Mouse (Mus musculus) MEL (cell line): ENCODE data around the gene Got1.

Experiments
- CTCF ChIP-seq, 3 experiments: IDR thresholded peaks in 2 of 3; conservative IDR thresholded peaks in 1 of 3; 2 replicates each; pipeline ENCODE4 v1.5.1; 2011 to 2012; ENCODE audit warnings: low read length in 3 of 3, low read depth in 2 of 3, mild to moderate bottlenecking in 2 of 3, improper control_type of control experiment in 1 of 3, inconsistent platforms in 1 of 3, mixed read lengths in 1 of 3, moderate library complexity in 1 of 3; ENCODE audit not compliant: control insufficient read depth in 1 of 3, insufficient read depth in 1 of 3, poor library complexity in 1 of 3, severe bottlenecking in 1 of 3
- E2F4 ChIP-seq: IDR thresholded peaks from 2 replicates; pipeline ENCODE4 v1.6.1; 2011; ENCODE audit warnings: low read depth, low read length, improper control_type of control experiment, borderline replicate concordance
- ELF1 ChIP-seq: IDR thresholded peaks from 2 replicates; pipeline ENCODE4 v1.6.1; 2014; ENCODE audit warnings: low read depth, mild to moderate bottlenecking, inconsistent platforms, low read length, improper control_type of control experiment, moderate library complexity
- EP300 ChIP-seq, 2 experiments: IDR thresholded peaks; 2 replicates each; pipeline ENCODE4 v1.6.1; 2011; ENCODE audit warnings: improper control_type of control experiment in 2 of 2, low read length in 2 of 2, low read depth in 1 of 2, mild to moderate bottlenecking in 1 of 2
- KAT2A ChIP-seq: conservative IDR thresholded peaks from 2 replicates; pipeline ENCODE4 v1.6.1; 2012; ENCODE audit warnings: low read depth, low read length, improper control_type of control experiment, inconsistent platforms
- MAX ChIP-seq: IDR thresholded peaks from 2 replicates; pipeline ENCODE4 v1.6.1; 2011; ENCODE audit warnings: low read length, improper control_type of control experiment
- MXI1 ChIP-seq: IDR thresholded peaks from 2 replicates; pipeline ENCODE4 v1.6.1; 2011; ENCODE audit warnings: mild to moderate bottlenecking, low read depth, low read length, improper control_type of control experiment
- NELFE ChIP-seq: IDR thresholded peaks from 2 replicates; pipeline ENCODE4 v1.6.1; 2011; ENCODE audit warnings: low read depth, low read length, improper control_type of control experiment
- POLR2A ChIP-seq, 2 experiments: IDR thresholded peaks; 2 replicates each; pipeline ENCODE4 v1.6.1; 2011 to 2012; ENCODE audit warnings: low read length in 2 of 2, mild to moderate bottlenecking in 2 of 2, control low read depth in 1 of 2, improper control_type of control experiment in 1 of 2, low read depth in 1 of 2, moderate library complexity in 1 of 2; ENCODE audit not compliant: control insufficient read depth in 1 of 2, insufficient read depth in 1 of 2, poor library complexity in 1 of 2
- TCF12 ChIP-seq: IDR thresholded peaks from 2 replicates; pipeline ENCODE4 v1.6.1; 2014; ENCODE audit warnings: low read depth, mild to moderate bottlenecking, inconsistent platforms, low read length, improper control_type of control experiment, moderate library complexity
- UBTF ChIP-seq: IDR thresholded peaks from 2 replicates; pipeline ENCODE4 v1.6.1; 2012; ENCODE audit warnings: low read depth, mild to moderate bottlenecking, inconsistent platforms, low read length, improper control_type of control experiment, moderate library complexity, borderline replicate concordance; ENCODE audit not compliant: insufficient read depth

GRCm38 (mm10) chr19:43563166-43563565 is 38.8 kb upstream of the Got1 start:
- TF ChIP-seq E2F4 (no peak), MXI1 (no peak), POLR2A (IDR thresholded peaks at IDR 0.05; ENCODE audit: control insufficient read depth in 1 of 2, insufficient read depth in 1 of 2, low read depth in 1 of 2, low read length in 2 of 2, poor library complexity in 1 of 2) (no peak), UBTF (no peak), CTCF (IDR thresholded peaks at IDR 0.05 in 2 of 3, conservative IDR thresholded peaks at IDR 0.05 in 1 of 3; ENCODE audit: control insufficient read depth in 1 of 3, insufficient read depth in 1 of 3, low read depth in 2 of 3, low read length in 3 of 3, poor library complexity in 1 of 3, severe bottlenecking in 1 of 3) (no peak), TCF12 (no peak), KAT2A (no peak), NELFE (no peak), EP300 (IDR thresholded peaks at IDR 0.05; ENCODE audit: low read depth in 1 of 2, low read length in 2 of 2) (no peak), MAX (no peak), ELF1 (no peak)
